Mouse (Mus musculus): ENCODE data around the gene Mrpl10.

Mrpl10 gene

DNA sequence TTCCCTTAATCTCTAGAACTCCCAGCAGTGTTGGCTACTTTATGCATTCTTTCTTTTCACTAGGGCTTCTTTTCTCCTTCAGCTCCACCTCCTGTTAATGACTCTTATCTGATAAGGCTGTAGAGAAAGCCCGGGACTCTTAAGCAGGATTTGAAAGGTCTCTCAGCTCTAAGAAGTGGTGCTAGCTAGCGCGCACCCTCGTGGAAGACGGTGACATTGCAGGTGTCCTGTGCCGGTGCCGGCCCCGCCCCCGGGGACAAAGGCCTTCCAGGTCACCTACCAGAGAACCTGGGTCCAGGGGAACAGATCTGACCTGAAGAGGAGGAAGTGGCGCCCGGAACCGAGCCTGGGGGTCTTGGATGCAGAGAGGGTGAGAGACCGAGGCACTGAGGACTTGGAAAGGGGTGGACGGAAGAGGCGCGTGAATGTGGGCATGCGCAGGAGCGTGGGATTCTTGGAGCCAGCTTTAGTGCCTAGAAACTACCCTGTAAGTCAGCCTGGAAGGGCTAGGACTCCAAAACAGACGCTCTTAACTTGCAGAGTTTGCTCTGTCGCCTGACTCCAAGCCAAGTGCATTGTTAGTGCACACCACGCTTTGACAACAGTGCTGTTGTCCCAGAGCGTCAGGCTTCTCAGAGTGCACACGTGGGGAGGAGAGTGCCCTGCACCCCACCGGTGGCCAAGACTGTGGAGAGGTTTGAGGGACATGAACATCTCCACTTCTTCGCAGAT lies 11.5 kb upstream of the Mrpl10 start, which contains the start of gene Scrn2:
Gene Scrn2, plus strand, starts transcription at position 253 of the 732 bp plus-strand sequence.
- DNase-seq = peak; percentile 91

DNA sequence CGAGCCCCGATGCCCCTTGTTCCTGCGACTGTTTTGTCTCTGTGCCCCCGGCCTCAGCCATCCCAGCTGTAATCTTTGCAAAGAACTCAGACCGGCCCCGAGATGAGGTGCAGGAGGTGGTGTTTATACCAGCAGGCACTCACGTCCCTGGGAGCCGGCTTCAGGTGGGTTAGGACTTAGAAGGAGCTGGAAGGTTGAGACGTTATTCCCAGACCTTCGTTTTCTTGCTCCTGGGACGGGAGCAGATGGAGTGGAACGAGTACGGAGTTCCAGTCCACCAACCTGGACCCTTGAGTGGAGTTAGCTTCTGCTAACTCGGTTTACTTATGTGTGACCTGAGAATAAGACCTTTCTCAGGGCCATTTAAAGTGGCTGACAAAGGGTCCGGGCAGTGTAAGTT lies 10.9 kb upstream of the Mrpl10 start:
- DNase-seq = peak; percentile 46

DNA sequence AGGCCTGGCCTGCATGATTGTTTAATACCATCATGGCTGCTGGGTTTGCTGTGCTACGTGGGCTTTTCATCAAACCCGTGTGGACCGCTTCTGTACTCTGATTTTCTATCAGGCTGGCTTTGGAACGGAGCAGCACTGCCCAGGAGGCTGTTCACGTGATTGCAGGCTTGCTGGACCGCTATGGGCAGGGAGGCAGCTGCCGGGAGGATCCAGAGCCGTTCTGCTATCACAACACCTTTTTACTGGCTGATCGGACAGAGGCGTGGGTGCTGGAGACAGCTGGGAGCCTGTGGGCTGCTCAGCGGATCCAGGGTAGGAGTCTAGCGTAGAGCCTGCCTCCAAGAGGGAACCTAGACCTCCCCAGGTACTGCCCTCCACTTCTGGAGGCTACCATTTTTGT lies 9.4 kb upstream of the Mrpl10 start:
- peak; percentile 56 for DNase-seq

GRCm38 (mm10) chr11:97032499-97032898 lies 8.9 kb upstream of the Mrpl10 start:
- DNase-seq = no peak

DNA sequence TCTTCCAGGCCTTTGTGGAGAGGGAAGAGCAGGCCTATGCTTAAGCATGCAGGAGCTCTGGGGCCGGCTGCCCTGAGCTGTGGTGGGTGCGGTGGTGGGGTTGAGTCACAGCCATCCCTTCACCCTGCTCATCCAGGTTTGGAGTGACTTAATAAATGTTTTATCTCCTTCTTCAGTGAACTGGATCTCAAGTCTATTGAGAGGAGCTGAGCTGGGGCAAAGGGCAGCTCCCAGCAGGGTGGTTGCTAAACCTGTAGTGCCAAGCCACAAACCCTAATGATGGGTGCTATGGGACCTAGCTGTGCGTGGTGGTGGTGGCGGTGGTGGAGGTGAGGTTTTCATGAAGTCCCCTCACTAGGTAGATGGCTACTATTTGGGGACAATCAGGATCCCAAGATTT lies 7.6 kb upstream of the Mrpl10 start:
- DNase-seq = peak; percentile 51

DNA sequence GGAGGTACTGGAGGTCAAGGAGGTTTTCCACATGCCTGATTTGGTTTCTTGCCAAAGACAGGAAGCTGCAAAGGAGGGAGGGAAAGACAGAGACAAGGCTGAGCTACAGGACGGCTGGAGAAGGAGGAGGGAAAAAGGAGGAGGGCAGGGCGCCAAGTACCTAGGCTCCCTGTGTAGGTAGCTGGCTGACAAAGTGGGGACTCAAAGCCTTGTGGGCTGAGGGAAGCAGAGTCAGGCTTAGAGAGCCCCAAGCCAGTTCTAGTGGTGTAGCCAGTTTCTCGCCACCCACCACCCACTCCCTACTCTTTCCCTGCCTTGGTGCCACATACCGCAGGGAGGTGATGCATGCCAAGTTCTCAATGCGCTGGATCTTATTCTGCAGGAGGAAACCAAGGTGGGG lies 5.2 kb upstream of the Mrpl10 start:
- peak; percentile 68 for DNase-seq

DNA sequence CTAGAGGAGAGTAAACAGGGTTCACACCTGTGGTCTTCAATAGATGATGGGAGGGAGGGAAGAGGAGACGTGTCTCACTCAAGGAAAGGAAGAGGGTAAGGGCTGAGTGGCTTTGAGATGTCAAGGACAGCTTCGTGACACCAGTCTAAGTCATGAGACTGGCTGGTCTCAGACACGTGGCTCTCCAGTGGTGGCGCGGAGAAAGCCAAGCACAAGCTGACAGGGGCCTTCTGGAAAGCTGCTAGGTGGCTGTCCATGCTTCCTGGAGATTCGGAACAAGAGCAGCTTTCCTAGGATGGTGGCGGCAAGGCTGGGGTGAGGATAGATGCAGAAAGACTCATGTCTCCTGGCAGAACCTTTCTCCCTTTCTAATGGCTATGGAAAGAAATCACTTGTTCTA lies 2.5 kb upstream of the Mrpl10 start:
- DNase-seq = no peak

DNA sequence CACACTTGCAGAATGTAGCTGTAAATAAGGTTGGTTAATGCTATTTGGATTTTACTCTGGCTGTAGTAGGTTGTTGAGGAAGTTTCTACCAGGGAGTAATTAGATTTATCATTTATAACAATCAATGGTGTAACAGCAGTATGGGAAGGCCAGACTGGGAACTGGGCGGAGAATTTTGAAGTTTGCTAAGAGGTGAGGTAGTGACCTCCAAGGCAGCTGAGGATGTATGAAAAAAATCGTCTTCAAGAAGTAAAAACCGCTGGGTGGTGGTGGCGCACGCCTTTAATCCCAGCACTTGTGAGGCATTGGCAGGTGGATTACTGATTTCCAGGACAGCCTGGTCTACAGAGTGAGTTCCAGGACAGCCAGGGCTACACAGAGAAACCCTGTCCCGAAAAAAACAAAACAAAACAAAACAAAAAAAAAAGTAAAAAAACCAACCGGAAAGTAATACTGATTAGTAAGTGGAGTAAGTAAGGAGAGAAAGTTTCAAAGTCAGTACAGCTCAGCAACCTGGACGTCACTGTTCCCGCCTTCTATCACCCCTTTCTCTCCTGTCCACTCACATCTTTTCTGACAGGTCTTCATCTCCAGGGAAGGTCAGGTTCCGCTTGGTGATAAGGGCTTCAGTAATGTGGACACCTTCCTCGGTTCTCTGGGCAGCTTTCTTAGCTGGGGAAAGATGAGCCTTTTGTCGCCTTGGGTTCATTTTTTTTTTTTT lies 899 bp upstream of the Mrpl10 start:
- DNase-seq = no peak

- DNase-seq = no peak
Observed at GRCm38 (mm10) chr11:97044902-97045301, 3.5 kb downstream of the Mrpl10 start.

DNA sequence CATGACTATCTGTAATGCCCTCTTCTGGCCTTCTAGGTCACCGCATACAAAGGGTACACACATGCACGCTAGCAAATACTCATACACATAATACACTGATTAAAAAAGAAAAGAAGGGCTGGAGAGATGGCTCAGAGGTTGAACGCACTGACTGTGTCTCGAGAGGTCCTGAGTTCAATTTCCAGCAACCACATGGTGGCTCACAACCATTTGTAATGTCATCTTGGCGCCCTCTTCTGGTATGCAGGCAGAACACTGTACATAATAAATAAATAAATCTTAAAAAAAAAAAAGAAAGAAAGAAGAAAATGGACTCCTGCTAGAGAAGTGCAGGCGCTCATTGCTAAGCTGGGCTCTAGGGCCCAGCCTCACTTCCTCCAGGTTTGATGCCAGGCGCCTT lies 4.5 kb downstream of the Mrpl10 start:
- no peak for DNase-seq

GRCm38 (mm10) chr11:97048090-97048650 lies 6.8 kb downstream of the Mrpl10 start:
- DNase-seq = no peak

DNA sequence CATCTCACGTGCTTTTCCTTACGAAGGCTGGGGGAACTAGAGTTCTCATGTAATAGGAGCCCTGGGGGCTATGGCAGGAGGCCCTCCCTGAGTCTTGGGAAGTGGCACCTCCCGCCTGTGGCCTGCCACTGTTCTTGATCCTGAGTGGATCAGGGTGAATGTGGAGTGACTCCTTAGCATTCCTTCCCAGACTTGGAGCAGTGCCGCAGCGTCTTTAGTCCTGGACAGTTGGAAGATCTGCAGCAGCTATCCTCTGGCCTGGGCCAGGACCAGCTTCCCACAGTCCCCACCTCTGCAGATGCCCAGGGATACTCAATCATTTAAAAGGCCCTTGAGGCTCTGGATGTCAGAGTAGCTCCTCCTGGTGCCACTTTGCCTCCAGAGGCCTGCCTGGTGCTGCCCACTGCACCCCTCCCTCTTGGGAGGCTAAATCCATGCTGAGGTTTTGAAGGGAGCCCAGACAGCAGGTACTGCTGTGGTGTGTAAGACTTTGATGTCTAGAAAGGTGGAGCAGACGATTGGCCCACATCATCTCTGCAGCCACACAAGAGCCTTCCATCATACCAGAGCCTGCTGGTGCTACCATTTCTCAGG lies 8.2 kb downstream of the Mrpl10 start:
- DNase-seq = no peak

GRCm38 (mm10) chr11:97050216-97050943 lies 9.0 kb downstream of the Mrpl10 start, which contains the start of gene Osbpl7:
Gene Osbpl7, plus strand, starts transcription at chr11:97050628.
- peak; percentile 70 for DNase-seq

GRCm38 (mm10) chr11:97050944-97051586 lies 9.7 kb downstream of the Mrpl10 start:
- DNase-seq = no peak

- DNase-seq = peak; percentile 59
Observed at GRCm38 (mm10) chr11:97052219-97052646, 10.9 kb downstream of the Mrpl10 start.

- no peak for DNase-seq
Observed at GRCm38 (mm10) chr11:97063274-97063920, 22.0 kb downstream of the Mrpl10 start.

- no peak for DNase-seq
Observed at GRCm38 (mm10) chr11:97063921-97064295, 22.5 kb downstream of the Mrpl10 start.

DNA sequence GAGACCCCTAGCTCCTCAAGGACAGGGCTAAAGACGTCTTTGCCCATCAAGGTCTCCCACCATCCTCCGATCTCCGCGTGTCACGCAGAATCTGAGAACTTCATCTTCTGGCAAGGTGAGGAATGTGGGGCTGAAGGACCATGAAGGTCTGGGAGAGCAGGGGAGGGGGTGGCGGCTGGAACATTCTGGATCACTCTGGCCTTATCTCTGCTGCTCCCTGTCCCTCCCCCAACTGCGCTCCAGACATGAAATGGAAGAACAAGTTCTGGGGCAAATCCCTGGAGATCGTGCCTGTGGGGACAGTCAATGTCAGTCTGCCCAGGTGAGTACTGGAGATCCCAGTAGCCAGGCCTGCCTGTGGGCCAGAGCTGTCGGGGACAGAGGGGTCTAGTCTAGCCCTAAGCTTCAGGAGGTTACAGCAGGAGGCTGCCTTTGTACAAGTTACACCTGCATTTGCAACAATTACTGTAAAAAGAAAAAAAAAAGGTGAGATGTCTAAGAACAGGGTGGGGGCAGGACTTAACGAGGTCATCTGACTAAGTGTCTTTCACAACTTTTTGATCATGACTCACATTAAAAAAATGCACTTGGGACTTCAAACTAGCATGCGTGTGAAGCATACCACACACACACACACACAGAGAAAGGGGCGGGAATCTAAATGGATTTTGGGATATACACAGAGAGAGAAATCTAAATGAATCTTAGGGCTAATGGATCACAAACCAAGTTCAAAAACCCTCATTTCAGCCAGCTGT lies 24.4 kb downstream of the Mrpl10 start:
- no peak for DNase-seq

DNA sequence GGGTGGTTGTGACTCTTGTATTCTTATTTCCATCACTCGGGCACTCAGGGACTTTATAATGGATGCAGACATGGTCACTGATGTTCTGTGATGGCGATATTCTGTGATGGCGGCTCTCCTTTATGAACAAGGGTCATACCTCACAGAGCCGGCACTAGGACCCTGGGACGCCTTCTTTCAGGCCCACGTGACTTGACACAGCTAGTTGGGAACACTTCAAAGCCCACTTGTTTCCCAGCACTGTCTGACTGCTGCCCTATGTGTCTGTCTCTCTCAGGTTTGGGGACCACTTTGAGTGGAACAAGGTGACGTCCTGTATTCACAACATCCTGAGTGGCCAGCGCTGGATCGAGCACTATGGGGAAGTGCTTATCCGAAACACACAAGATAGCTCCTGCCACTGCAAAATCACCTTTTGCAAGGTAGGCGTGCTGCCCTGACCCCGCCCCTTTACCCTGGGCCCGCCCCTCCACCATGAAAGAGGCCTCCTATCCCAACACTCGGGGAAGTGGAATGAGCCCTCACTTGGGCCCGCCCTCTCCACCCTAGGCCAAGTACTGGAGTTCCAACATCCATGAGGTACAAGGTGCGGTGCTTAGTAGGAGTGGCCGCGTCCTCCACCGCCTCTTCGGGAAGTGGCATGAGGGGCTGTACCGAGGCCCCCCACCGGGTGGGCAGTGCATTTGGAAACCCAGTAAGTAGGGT lies 25.4 kb downstream of the Mrpl10 start:
- no peak for DNase-seq

GRCm38 (mm10) chr11:97069333-97069732 lies 28.0 kb downstream of the Mrpl10 start:
- DNase-seq = no peak

Data from kidney, adult 11 months (tissue).